Mouse (Mus musculus) ES-Bruce4 (cell line): ENCODE results near the gene Slc25a47.

Experiments
- CTCF ChIP-seq: IDR thresholded peaks from one replicate; pipeline ENCODE4 v1.8.1; 2011; ENCODE audit warnings: low read depth, low read length
- POLR2A ChIP-seq: IDR thresholded peaks from one replicate; pipeline ENCODE4 v1.8.1; 2011; ENCODE audit warnings: low read length; ENCODE audit not compliant: insufficient read depth

DNA sequence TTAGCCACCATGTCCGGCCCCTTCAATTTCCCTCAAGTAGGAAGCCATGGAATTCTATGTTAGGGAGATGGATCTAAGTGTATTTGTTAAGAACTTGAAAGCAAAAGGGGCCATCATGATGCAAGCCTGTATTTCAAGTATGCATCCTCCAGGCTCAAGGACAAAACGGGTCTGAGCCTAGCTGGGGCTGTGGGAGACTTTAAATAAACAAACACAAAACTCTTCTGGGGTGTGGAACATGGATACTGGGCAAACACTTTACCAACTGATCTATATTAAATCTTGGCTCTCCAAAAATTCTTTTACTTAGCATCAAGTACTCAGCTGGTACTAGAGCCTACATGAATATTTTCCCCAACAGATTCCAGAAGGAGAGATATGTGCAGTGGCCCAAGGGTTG lies 48.5 kb upstream of the Slc25a47 start:
- TF ChIP-seq POLR2A (no peak), CTCF (no peak)
